Mouse (Mus musculus) embryonic fibroblast, embryonic 13.5 days (primary cell): ENCODE measurements around the gene Gzma.

Experiments
- CTCF ChIP-seq: IDR thresholded peaks from 2 replicates; pipeline ENCODE4 v1.5.1; 2011; ENCODE audit warnings: mild to moderate bottlenecking, control low read depth, low read length, moderate library complexity, borderline replicate concordance; ENCODE audit not compliant: insufficient read depth
- POLR2A ChIP-seq: IDR thresholded peaks from 2 replicates; pipeline ENCODE4 v1.6.1; 2011; ENCODE audit warnings: low read depth, mild to moderate bottlenecking, control low read depth, low read length, moderate library complexity

GRCm38 (mm10) chr13:113044876-113045275 lies 55.9 kb downstream of the Gzma start:
- TF ChIP-seq CTCF, result no peak
- no peak for TF ChIP-seq POLR2A
